Mouse (Mus musculus) ES-E14 (cell line): ENCODE measurements around the gene Tmem130. TPM values are rescaled to one million over a fixed set of nuclear protein-coding genes. Genes with fewer than 3 reads are reported as not detected.
A peak's percentile ranks its signal among the peaks of the same experiment; 100 is the strongest.

ENCODE experiments used
- DNase-seq: peaks from one replicate; pipeline ENCODE4 v3.0.0-alpha.2; 2013; ENCODE audit warnings: low read depth, low spot score
- H3K27ac ChIP-seq: 2 replicates; pipeline ENCODE4 v1.5.1; 2012; ENCODE audit warnings: low read depth, mild to moderate bottlenecking, low read length, moderate library complexity, mixed read lengths; ENCODE audit not compliant: poor library complexity, insufficient read depth, severe bottlenecking
- H3K36me3 ChIP-seq: 2 replicates; pipeline ENCODE4 v1.6.1; 2012; ENCODE audit warnings: mild to moderate bottlenecking, low read length, moderate library complexity, mixed read lengths; ENCODE audit not compliant: control insufficient read depth, poor library complexity, insufficient read depth, severe bottlenecking
- H3K4me1 ChIP-seq, 2 experiments: fragments of 150-350 bp in 1 of 2; sonication (generic) in 1 of 2; 2 replicates each; pipeline ENCODE4 v1.6.1; 2012; ENCODE audit warnings: low read length in 2 of 2, mild to moderate bottlenecking in 1 of 2, mixed read lengths in 1 of 2; ENCODE audit not compliant: control insufficient read depth in 2 of 2, insufficient read depth in 2 of 2, poor library complexity in 1 of 2
- H3K4me3 ChIP-seq, 2 experiments: fragments of 150-350 bp in 1 of 2; sonication (generic) in 1 of 2; 2 replicates each; pipeline ENCODE4 v1.5.1; 2012; ENCODE audit warnings: low read length in 2 of 2, low read depth in 1 of 2, mild to moderate bottlenecking in 1 of 2, mixed read lengths in 1 of 2; ENCODE audit not compliant: insufficient read depth in 1 of 2, poor library complexity in 1 of 2, severe bottlenecking in 1 of 2
- H3K9ac ChIP-seq: 2 replicates; pipeline ENCODE4 v1.6.1; 2012; ENCODE audit warnings: low read depth, mild to moderate bottlenecking, low read length, mixed read lengths; ENCODE audit not compliant: poor library complexity, insufficient read depth, severe bottlenecking
- H3K9me3 ChIP-seq: fragments of 150-350 bp; sonication (generic); 2 replicates; pipeline ENCODE4 v1.6.1; 2012; ENCODE audit warnings: low read depth, mild to moderate bottlenecking, low read length; ENCODE audit not compliant: control insufficient read depth, insufficient read depth
- CHD2 ChIP-seq: IDR thresholded peaks from 2 replicates; pipeline ENCODE4 v1.6.1; 2014; ENCODE audit warnings: mild to moderate bottlenecking, low read depth, low read length, inconsistent platforms
- HCFC1 ChIP-seq: IDR thresholded peaks from 2 replicates; pipeline ENCODE4 v1.6.1; 2012; ENCODE audit warnings: low read length, inconsistent platforms, borderline replicate concordance; ENCODE audit not compliant: insufficient read depth
- MAFK ChIP-seq: IDR thresholded peaks from 2 replicates; pipeline ENCODE4 v1.6.1; 2014; ENCODE audit warnings: mild to moderate bottlenecking, low read depth, low read length, inconsistent platforms; ENCODE audit not compliant: insufficient read depth
- ZC3H11A ChIP-seq: IDR thresholded peaks from 2 replicates; pipeline ENCODE4 v1.6.1; 2012; ENCODE audit warnings: low read depth, mild to moderate bottlenecking, inconsistent platforms, low read length, borderline replicate concordance
- ZNF384 ChIP-seq: IDR thresholded peaks from 2 replicates; pipeline ENCODE4 v1.6.1; 2012; ENCODE audit warnings: low read depth, low read length, inconsistent platforms
- in situ Hi-C, 2 experiments: fragments of 600-800 bp; cut with MboI; formaldehyde crosslinking; loops; one replicate each; pipeline ENCODE4 v1.15.1; 2025; ENCODE audit warnings: low sequenced_read_pairs in 2 of 2, inconsistent platforms in 1 of 2; ENCODE audit not compliant: unreplicated experiment in 2 of 2
- total RNA-seq: library from RNA; depleted of rRNA; stranded (reverse); fragments of 300-350 nt; gene quantifications from 2 replicates; pipeline ENCODE4 v1.2.3, GENCODE M21; 2012

Gene Tmem130
- total RNA-seq, 1 experiment, result 1.4 TPM

GRCm38 (mm10) chr5:144794687-144795086 lies 33.1 kb upstream of the Tmem130 start:
- TF ChIP-seq HCFC1 (no peak), MAFK (no peak), ZC3H11A (no peak), ZNF384 (no peak), CHD2 (no peak)
- Histone ChIP-seq H3K36me3 (peaks cover 73% of the 10 kb centered on the region), H3K4me3 (no peak overlapping the region), H3K27ac (no peak overlapping the region), H3K9me3 (no peaks in the 10 kb centered on the region), H3K9ac (no peak overlapping the region), H3K4me1 (peaks cover 0 to 3% of the 10 kb centered on the region in 2 experiments; a peak in 2 of 4 replicates)
- peak; percentile 35 for DNase-seq
- in situ Hi-C loops, result no loop called here

GRCm38 (mm10) chr5:144793374-144793773 lies 31.8 kb upstream of the Tmem130 start:
- in situ Hi-C loops, result no loop called here
- DNase-seq, result no peak
- peaks cover 79% of the 10 kb centered on the region for H3K36me3 ChIP-seq

GRCm38 (mm10) chr5:144786464-144786863 lies 24.8 kb upstream of the Tmem130 start:
- H3K27ac ChIP-seq, result no peak overlapping the region
- in situ Hi-C loops, result no loop called here
- no peaks in the 10 kb centered on the region for H3K4me1 ChIP-seq
- no peak overlapping the region for H3K9ac ChIP-seq
- peaks cover 70% of the 10 kb centered on the region for H3K36me3 ChIP-seq
- no peak for TF ChIP-seq ZC3H11A
- no peak for TF ChIP-seq HCFC1
- TF ChIP-seq CHD2, result no peak
- no peak for TF ChIP-seq ZNF384
- TF ChIP-seq MAFK, result no peak
- no peak for DNase-seq
- H3K9me3 ChIP-seq, result no peaks in the 10 kb centered on the region
- no peak overlapping the region for H3K4me3 ChIP-seq

More at GRCm38 (mm10) chr5:144793374-144793773, 31.8 kb upstream of the Tmem130 start:
- Histone ChIP-seq H3K4me1 (peaks cover 0 to 3% of the 10 kb centered on the region in 2 experiments; a peak in 2 of 4 replicates), H3K4me3 (no peak overlapping the region), H3K27ac (no peak overlapping the region), H3K9ac (no peak overlapping the region), H3K9me3 (no peaks in the 10 kb centered on the region)
- TF ChIP-seq HCFC1, result no peak

- Histone ChIP-seq H3K9me3 (no peaks in the 10 kb centered on the region), H3K4me3 (no peak overlapping the region), H3K27ac (no peak overlapping the region), H3K36me3 (peaks cover 55% of the 10 kb centered on the region), H3K9ac (no peak overlapping the region), H3K4me1 (no peaks in the 10 kb centered on the region)
- in situ Hi-C loops, result no loop called here
- TF ChIP-seq ZNF384 (no peak), HCFC1 (no peak)
- no peak for DNase-seq
Measured at GRCm38 (mm10) chr5:144780654-144781053, 19.0 kb upstream of the Tmem130 start.

- Histone ChIP-seq H3K4me3 (no peak overlapping the region), H3K36me3 (peaks cover 24% of the 10 kb centered on the region)
- no peak for DNase-seq
Measured at GRCm38 (mm10) chr5:144773231-144773630, 11.6 kb upstream of the Tmem130 start.

More at GRCm38 (mm10) chr5:144773231-144773630, 11.6 kb upstream of the Tmem130 start:
- no peaks in the 10 kb centered on the region for H3K9me3 ChIP-seq
- TF ChIP-seq CHD2, result no peak
- no peak for TF ChIP-seq MAFK
- TF ChIP-seq ZNF384, result no peak
- TF ChIP-seq HCFC1, result no peak
- no peak overlapping the region for H3K9ac ChIP-seq
- in situ Hi-C loops, result no loop called here
- peaks cover 0 to 3% of the 10 kb centered on the region in 2 experiments; a peak in 1 of 4 replicates for H3K4me1 ChIP-seq
- no peak overlapping the region for H3K27ac ChIP-seq
